Mouse (Mus musculus): Measurements from ENCODE around the gene Crybg1. TPM values are rescaled to one million over a fixed set of nuclear protein-coding genes. Genes with fewer than 3 reads are reported as not detected.

Crybg1 gene
- 1 to 10 TPM; 3.0 to 4.3 TPM for total RNA-seq (2021)
- long read RNA-seq, experiment 1, result 0 reads
- long read RNA-seq, experiment 2, partial matches to known transcripts, result 1 of 1 reads
- long read RNA-seq, experiment 2, other reads (novel, unspliced or antisense), result 0 of 1 reads

DNA sequence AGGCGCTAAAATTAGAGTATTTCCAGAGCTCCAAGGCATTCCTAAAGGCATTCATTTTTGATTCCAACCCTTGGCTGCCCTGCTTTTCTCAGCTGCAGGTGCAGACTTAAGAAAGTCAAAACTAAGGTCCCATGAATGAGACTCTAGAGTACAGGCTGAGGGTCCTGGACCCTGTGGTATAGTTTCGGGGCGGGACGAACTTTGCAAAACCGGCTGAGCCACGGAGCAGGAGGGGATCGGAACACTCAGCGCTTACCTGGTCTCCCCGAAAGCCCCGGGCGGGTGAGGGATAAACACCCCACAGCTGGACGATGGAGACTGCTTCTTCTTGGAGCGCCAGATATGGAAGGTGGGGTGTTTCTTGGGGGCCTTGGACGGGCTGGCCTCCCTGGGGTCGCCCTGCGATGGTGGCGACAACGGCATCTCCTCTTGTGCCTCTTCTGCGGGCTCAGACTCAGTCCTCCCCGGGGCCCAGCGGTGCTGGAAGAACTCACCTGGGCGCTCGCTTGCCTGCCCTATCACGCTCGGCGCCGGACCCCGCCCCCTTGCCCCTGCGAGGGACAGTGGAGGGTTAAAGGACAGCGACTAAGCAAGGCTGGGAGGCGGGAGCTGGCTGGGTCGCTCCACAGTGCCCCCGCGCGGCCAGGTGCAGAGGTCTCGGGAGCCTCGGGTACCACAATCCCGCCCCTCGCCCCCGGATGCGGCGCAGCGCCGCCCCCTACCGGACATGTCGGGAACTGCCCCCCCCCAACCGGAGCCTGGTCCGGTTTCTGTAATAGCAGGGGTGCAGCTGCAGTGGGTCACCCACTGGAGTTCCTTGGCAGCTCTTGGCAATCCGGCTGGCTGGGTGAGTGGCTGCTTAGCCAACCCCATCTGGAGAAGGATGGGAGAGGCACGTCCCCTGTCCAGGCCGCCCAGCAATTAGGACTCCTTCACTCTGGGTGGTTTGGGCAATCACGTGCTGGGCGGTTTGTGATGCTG lies at the start of gene Crybg1:
TSS of gene Crybg1 (minus strand) at position 517 of the 981 bp plus-strand sequence.
- peak; percentile 34 to 46 for DNase-seq (ENCODE audit: low spot score in 2 of 2)

DNA sequence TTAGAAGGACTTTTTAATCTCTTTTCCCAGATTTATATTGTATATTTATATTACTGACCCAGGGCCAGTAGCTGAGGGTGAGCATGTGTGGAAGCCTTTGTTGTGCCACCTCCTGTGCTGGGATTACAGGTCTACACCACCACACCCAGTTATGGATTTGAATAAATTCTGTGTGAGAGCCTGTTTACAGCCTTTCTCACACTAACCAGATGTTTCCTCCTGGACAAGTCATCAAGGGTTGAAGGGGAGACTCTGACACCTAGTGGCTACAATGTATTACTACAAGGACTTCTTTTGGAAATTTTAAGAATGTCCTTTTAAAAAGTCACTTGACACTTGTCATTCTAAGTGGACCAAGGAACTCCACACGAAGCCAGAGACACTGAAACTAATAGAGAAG lies 28.7 kb upstream of the Crybg1 start:
- DNase-seq (ENCODE audit: low spot score in 2 of 2), result no peak

DNA sequence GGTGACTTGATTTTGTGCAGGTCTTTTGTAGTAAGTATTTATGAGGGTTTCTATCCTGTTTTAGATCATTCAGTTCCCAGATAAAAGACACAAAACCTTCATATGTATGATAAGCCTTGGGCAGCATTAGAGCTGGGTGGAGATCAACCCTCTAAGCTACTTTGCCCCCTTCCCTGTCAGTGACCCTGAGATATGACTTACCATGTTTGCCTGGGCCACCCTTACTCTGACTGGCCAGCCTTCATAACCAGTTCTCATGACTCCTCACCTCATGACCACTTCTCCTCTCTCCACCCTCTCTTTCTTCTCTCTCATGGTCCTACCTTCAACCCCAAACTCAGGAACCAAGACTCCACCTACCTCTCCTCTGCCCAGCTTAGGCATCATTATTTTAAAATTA lies 27.9 kb upstream of the Crybg1 start:
- no peak for DNase-seq (ENCODE audit: low spot score in 2 of 2)

DNA sequence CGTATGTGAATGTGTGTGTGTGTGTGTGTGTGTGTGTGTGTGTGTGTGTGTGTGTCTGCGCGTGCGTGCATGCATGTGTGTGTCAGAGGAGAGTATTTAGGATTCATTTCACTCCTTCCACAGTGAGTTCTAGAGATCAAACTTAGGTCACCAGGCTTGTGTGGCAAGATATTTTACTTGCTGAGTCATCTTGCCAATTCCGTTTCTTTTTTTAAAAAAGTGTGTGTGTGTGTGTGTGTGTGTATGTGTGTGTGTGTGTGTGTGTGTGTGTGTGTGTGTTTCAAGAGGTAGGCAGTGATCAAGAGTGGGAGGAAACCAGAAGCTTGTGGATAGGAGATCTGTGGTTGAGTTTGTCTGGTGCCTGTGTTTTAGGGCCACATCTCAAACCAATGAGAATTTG lies 27.5 kb upstream of the Crybg1 start:
- DNase-seq (ENCODE audit: low spot score in 2 of 2), result no peak

DNA sequence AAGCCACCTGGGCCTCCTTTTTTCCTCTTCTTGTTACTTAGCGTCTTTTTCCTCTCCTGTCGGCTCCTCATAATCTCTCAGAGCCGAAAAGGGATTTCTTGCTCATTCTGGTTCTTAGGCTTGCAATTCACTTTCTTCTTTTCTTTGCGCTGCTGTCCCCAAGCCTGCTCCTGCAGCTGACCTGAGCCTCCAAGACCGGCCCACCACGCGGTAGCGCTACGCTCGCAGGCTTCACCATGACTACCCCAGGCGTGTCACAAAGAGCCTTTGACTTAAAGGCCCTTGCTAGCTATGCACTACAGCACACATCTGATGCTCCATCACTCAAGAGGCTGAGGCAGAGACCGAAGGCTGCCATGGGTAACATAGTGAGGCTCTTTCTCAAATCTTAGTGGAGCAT lies 21.5 kb upstream of the Crybg1 start:
- DNase-seq (ENCODE audit: low spot score in 2 of 2), result no peak

DNA sequence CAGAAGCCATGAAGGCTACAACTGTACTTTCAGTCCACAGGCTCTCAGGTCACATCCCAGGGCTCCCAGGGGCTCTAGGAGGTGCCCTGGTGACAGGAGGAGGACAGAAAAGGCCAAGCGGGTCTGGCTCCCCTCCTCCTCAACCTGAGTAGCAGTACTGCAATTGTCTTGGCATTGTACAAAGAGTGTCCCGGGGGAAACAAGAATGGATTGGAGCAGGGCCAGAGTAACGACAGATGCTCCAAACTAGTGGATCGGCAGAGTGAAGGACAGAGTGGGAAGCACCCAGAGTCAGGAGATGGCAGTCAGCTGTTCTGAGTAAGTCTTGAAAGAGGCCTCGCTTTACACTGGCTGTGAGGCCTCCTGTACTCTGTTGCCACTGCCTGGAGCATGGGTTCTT lies 18.4 kb upstream of the Crybg1 start:
- DNase-seq (ENCODE audit: low spot score in 2 of 2), result no peak

DNA sequence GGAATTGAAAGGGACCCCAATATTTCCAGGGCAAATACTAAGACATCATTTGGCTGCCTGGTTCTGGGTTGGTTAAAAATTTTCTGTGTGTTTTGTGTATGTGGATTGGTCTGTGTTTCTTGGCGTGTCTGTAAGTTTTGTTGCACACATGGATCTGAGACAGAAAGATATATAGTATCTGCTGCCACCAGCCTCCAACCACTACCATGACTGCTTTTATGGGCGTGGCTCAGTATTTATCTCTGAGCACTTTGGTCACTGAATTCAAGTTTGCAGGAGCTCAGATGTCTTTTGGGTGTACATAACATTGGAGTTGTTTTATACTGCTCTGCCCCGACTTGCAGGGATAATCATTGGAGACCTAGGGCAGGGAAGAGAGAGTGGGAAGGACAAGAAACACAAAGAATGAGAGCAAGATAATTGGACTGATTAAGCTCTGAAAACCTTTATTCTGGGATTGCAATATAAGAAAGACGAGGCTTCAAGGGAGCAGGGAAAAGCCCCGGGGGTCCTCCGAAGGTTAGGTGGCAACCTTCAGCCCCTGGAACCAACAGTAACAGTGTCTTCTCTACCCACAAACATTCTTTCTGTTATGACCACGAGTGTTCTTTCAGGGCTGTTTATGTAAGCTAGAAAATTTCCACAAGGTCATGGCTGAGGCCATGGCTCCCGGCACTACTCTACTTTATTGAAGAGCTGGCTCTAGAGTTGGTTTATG lies 15.8 kb upstream of the Crybg1 start:
- DNase-seq (ENCODE audit: low spot score in 2 of 2), result no peak

DNA sequence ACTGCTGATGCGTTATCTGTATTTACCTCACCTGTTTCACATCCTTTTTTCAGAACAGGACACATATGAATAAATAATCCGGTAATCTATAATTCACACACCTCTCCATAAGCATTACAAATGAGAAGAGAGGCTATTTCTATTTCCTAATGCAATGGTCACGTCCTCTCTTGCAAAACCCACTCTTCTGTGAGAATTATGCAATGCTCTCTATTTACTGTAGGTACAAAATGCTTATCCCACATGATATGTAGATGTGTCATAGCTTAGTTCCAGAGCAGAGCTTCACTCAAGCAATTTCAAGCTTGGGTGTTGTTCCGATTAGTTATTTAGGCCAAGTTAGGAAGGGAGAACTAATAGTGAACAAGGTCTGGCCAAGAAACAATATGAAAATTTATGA lies 14.4 kb upstream of the Crybg1 start:
- no peak for DNase-seq (ENCODE audit: low spot score in 2 of 2)

DNA sequence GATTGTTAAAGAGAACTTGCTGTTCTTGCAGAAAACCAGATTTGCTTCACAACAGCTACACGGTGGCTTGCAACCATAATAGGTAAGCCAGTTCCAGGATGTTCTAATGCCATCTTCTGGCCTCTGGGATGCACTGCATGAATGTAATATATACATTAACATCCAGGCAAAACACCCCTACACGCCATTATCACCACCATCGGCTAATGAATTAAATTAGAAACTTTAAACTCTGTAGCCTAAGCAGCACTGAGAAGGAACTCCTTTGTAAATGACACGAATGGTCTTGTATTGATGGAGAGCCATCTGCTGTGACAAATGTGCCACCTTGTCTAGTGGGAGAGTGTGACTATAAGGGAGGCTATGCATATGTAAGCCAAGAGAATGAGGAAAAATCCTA lies 11.5 kb upstream of the Crybg1 start:
- no peak for DNase-seq (ENCODE audit: low spot score in 2 of 2)

DNA sequence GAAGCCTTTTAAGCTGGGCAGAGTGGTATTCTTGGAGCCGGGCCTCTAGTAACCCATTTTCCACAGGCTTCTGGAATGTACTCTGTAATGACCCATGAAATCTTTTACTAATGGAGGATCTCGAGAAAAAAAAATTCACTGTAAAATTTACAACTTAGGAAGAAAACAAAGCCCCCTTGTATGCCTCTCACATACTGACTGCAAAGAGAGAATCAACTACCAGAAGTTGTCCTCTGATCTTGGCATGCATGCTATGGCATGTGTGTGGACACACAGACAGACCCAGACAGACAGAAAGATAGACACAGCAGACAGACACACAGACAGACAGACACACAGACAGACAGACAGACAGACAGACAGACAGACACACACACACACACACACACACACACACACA lies 8.8 kb upstream of the Crybg1 start:
- DNase-seq (ENCODE audit: low spot score in 2 of 2), result no peak

DNA sequence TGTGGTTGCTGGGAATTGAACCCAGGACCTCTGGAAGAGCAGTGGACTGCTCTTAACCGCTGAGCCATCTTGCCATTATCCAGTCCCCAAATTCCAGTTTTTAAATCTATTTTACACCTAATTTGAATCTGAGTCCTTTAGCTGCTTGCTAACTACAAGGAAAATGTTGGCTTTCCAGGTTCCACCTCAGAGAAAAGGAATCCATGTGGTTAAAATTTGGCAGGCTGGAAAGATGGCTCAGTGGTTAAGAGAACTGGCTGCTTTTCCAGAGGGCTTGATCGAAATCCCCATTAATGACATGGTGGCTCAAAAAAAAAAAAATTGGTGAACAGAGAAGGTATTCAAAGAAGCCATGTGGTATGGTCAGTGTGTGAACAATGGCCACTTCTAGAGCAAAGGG lies 1.8 kb upstream of the Crybg1 start:
- no peak for DNase-seq (ENCODE audit: low spot score in 2 of 2)

DNA sequence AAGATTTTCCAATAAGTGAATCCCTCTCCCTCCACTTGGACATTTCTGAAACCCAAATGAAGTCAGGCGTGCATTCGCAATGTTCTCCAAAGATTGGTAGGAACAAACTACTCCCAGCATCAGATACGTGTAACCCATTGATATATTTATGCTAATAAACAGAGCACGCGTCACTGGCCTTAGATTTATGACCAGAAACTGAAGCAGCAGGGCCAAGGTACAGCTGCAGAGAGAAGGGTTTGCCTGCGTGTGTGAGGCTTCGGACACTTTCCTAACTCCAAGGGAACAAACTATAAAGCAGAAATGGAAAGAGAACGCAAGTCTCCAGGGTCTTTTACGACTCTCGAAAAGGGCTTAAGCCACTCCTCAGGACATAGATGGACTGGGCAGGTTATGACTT lies 5.3 kb downstream of the Crybg1 start:
- no peak for DNase-seq (ENCODE audit: low spot score in 2 of 2)

DNA sequence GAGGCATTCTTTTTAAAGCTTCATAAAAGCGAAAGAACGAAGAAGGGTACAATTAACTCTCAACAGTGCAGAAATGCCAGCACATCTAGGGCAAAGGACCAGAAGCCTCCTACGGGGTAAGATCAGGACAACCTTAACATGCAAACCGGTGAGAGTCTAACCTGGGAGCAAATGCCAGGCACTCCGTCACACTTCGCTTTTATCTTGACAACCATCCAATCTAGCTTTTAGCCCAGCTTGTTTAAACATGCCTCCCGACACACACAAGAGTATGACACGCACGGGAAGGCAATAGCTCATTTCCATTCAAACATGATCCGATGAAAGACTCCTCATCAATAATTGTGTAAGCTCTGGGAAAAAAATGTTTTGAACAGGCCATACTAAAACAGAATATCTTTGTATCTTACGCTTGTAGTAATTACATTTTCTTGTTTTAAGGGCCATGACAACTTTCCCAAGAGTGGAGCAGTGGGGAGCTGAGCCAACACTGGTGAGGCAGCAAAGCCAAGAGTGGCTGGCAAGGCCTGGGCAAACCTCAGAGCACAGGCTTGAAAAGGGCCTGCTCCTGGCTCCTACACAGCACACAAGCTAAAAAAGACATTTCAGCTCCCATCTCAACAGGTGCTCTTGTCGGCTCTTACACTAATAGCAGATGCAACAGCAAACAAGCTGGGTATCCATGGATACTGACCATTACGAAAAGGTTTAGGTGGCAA lies 10.4 kb downstream of the Crybg1 start:
- no peak for DNase-seq (ENCODE audit: low spot score in 2 of 2)

DNA sequence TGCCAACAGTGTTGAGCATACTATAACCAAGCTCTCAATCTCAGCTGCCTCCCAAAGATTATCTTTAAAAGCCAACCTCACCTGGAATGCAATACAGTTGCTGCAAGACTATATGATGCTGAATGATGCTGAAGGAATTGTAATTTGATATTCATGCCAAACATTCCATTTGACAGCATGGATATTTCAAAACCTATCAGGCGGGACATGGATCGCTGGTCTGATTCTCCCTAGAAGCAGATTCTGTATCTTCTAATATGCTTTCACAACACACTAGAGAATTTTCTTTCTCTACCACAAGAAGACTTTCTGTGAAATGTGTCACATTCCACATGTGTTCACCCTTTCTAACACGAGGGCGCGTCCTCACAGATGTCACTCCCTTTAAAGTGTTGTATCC lies 22.6 kb downstream of the Crybg1 start:
- no peak for DNase-seq (ENCODE audit: low spot score in 2 of 2)

DNA sequence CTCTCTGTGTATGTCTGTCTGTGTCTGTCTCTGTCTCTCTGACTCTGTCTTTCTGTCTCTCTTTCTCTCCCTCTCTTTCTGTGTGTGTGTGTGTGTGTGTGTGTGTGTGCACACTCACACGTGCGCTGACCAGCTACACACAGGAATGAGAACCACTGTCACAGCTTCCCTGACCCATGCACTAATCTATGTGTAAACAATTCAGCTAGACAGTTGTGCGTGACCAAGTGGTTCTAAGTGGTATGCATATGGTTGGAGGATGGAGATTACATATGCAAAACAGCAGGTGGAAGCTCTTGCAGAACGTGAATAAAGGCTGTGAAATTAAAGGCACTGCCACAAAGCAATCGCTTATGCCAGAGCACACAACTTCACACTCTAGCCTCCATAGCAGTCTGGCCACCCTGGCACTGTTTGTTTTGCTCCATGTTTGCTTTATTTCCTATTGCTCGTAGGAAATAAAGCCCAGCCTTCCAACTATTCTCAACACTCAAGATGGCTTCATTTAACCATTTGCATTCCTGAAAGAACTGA lies 24.2 kb downstream of the Crybg1 start:
- no peak for DNase-seq (ENCODE audit: low spot score in 2 of 2)

DNA sequence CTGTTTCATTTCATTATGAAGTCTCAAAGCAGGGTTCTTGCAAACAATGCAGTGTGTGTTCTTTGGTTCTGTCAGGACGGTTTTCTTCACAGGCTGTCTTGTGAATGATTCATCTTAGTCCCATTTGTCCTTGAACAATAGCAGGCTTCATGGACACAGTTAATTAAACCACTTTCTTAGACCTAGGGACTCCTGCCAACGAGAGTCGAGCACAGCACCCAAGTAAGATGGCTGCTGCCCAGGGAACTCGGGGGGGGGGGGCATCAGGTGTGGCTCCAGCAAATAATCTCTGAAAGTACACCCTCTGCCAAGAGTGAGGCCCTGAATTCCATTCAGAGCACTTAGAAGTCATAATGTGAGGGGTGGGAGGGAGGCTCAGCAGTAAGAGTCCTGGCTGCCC lies 30.0 kb downstream of the Crybg1 start:
- DNase-seq (ENCODE audit: low spot score in 2 of 2), result no peak

DNA sequence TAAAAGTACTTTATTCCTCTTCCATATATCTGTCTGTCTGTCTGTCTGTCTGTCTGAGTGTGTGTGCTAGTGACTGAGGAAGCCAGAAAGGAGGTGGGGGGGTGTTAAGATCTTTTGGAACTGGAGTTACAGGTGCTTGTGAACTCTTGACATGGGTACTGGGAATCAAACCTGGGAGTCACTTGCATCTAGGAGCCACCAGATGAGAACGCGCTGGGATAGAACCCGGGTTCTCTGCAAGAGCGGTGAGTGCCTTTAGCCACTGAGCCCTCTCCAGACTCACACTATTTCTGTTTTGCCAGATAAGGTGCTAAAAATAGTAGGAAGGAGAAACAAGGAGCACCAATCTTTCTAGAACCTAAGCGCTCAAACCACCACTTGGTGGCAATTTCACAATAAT lies 31.9 kb downstream of the Crybg1 start:
- no peak for DNase-seq (ENCODE audit: low spot score in 2 of 2)

DNA sequence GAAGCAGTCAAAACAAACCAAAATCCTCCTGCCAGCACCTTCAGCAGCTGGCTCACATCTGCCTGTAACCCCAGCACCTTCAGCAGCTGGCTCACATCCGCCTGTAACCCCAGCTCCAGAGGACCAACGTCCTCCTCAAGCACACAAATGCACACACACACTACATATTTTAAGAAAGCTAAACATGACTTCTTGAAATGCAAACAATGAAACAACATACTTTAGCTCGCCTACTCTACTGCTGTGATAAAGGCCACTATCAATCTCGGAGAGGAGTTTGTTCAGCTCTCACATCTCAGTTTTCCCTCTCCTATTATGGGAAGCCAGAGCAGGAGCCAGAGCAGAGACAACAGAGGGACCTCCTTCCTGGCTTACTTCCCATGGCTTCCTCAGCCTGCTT lies 34.0 kb downstream of the Crybg1 start:
- DNase-seq (ENCODE audit: low spot score in 2 of 2), result no peak

DNA sequence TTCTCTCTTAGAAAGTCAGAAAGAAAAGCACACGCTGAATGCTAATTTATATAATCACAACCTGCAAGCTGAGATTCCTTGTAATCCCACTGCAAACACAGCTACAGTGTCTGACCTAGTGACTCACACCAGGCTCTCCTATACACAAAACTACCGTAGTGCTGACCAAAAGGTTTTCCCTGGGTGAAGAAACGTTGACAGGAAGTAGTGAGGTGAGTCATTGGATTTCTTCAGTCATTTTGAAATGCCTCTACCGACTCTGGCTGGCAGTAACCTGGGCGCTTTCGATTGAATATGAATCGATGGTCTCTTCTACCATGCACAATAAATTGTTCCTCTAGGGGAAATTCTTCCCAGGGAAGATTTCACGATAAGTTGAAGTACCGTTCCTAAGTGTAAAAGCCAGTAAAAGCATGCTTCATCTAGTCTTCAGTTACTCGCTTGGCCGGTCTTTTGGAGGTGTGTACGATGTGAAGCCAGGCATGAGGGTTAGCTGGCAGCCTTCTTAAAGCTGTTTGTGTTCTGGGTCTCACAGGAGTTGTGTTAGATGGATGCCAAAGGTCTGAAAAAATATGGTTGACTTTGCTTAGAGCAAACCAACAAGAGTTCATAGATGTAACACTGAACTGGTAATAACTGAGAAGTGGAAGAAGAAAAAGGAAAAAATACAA lies 36.5 kb downstream of the Crybg1 start:
- no peak for DNase-seq (ENCODE audit: low spot score in 2 of 2)

DNA sequence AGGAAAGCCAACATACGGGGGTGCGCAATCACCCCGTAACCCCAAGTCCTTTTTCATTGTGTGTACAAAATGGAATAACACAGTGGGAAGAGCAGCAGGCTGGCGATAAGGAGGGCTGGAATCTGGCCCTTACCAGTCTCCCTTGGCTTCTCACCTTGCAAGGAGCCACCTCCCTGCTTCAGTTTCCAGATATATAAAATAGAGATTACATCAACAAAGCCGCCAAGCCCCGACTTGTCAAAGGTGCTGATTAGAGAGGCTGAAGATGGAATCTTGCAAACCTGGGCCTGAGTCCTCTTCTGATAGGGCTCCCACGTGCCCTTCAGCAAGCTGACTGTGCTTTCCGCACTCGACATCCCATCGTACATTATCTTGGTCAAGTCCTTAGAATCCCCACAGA lies 37.5 kb downstream of the Crybg1 start:
- DNase-seq (ENCODE audit: low spot score in 2 of 2), result no peak

DNA sequence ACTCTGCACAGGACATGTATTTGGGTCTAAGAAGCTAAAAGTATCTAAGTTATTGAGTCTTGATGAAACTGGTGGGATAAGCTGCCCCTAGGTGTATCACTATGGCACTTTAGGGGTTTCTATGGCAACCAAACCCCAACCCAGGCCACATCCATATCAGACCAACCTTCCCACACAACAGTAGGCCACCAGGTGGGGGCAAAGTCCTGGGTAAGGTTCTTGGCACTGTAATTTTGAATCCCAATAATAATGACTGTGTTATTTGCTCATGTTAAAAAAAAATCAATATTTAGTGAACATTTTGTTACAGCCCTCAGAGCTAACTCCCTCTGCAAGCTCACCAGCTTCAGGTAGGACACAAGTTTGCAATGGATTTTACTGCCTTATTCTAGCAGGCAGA lies 38.2 kb downstream of the Crybg1 start:
- no peak for DNase-seq (ENCODE audit: low spot score in 2 of 2)
